Mouse (Mus musculus) myocyte (in vitro differentiated cells): ENCODE results near the gene Slc38a1.

Experiments
- E2F4 ChIP-seq: IDR thresholded peaks from one replicate; pipeline ENCODE4 v1.6.1; 2011; ENCODE audit warnings: mild to moderate bottlenecking, control low read depth, moderate library complexity; ENCODE audit not compliant: insufficient read depth
- MYOG ChIP-seq, 3 experiments: IDR thresholded peaks; one replicate each; pipeline ENCODE4 v1.6.1; 2011; ENCODE audit warnings: control low read depth in 2 of 3, low read depth in 2 of 3, mild to moderate bottlenecking in 2 of 3; ENCODE audit not compliant: insufficient read length in 2 of 3, control insufficient read depth in 1 of 3, insufficient read depth in 1 of 3
- USF1 ChIP-seq: IDR thresholded peaks from one replicate; pipeline ENCODE4 v1.6.1; 2011; ENCODE audit warnings: low read depth, mild to moderate bottlenecking, control low read depth, moderate library complexity

GRCm38 (mm10) chr15:96547256-96548195, 95.2 kb downstream of the Slc38a1 start:
- TF ChIP-seq USF1 = no peak
- TF ChIP-seq MYOG (IDR thresholded peaks at IDR 0.05; ENCODE audit: control insufficient read depth in 1 of 3, insufficient read depth in 1 of 3, insufficient read length in 2 of 3, low read depth in 2 of 3) = peak; percentile 7 to 74 (median 27)
- no peak for TF ChIP-seq E2F4
